Mouse (Mus musculus): ENCODE measurements around the gene Ndufb10.

- TF ChIP-seq CTCF (IDR thresholded peaks at IDR 0.05; ENCODE audit: extremely low read depth, insufficient read depth, insufficient read length, insufficient replicate concordance) (no peak), POLR2A (IDR thresholded peaks at IDR 0.05; ENCODE audit: low read depth, low read length) (peak; percentile 86)
These were observed 4.6 kb downstream of the Ndufb10 start for GRCm38 (mm10) chr17:24719494-24720222.
